Mouse (Mus musculus) ovary, postnatal 36 days (tissue): ENCODE measurements at regions not wholly inside any gene's neighbourhood (a gene's known extent, or its start where the extent isn't known, plus 50 kb on each side); places are given as distances from the start of the nearest gene placed in this dataset.

ENCODE experiments used
- DNase-seq: peaks from one replicate; pipeline ENCODE4 v3.0.0; 2022; ENCODE audit warnings: low spot score, mixed read lengths

GRCm38 (mm10) chr14:55301996-55302395, 80.2 kb downstream of the Dhrs2 start:
- no peak for DNase-seq

GRCm38 (mm10) chr14:55313615-55314014, 91.8 kb downstream of the Dhrs2 start:
- DNase-seq, result no peak

- no peak for DNase-seq
Observed at GRCm38 (mm10) chr14:55323897-55324296, 102.1 kb downstream of the Dhrs2 start.

GRCm38 (mm10) chr14:55324335-55324734, 102.5 kb downstream of the Dhrs2 start:
- DNase-seq, result no peak

- no peak for DNase-seq
Observed at GRCm38 (mm10) chr14:55333812-55334211, 112.0 kb downstream of the Dhrs2 start.

GRCm38 (mm10) chr14:55334305-55334704, 112.5 kb downstream of the Dhrs2 start:
- no peak for DNase-seq

GRCm38 (mm10) chr14:55335586-55335985, 113.8 kb downstream of the Dhrs2 start:
- DNase-seq, result no peak

- DNase-seq, result no peak
Observed at GRCm38 (mm10) chr14:55336451-55337195, 114.8 kb downstream of the Dhrs2 start.

GRCm38 (mm10) chr14:55338010-55338409, 116.2 kb downstream of the Dhrs2 start:
- DNase-seq, result no peak

GRCm38 (mm10) chr14:55338500-55338899, 116.7 kb downstream of the Dhrs2 start:
- no peak for DNase-seq

GRCm38 (mm10) chr14:55339036-55339614, 117.3 kb downstream of the Dhrs2 start:
- DNase-seq, result no peak

- DNase-seq, result no peak
Observed at GRCm38 (mm10) chr14:55343341-55343740, 121.5 kb downstream of the Dhrs2 start.

- DNase-seq, result no peak
Observed at GRCm38 (mm10) chr14:55343914-55344313, 122.1 kb downstream of the Dhrs2 start.

- DNase-seq, result no peak
Observed at GRCm38 (mm10) chr14:55345091-55345490, 123.3 kb downstream of the Dhrs2 start.

GRCm38 (mm10) chr14:55348098-55348497, 126.3 kb downstream of the Dhrs2 start:
- DNase-seq, result no peak

- DNase-seq, result no peak
Observed at GRCm38 (mm10) chr14:55357258-55357657, 121.3 kb upstream of the Dhrs4 start.

GRCm38 (mm10) chr14:55358429-55358828, 120.1 kb upstream of the Dhrs4 start:
- DNase-seq, result no peak

- no peak for DNase-seq
Observed at GRCm38 (mm10) chr14:55362316-55362715, 116.2 kb upstream of the Dhrs4 start.

GRCm38 (mm10) chr14:55362757-55363156, 115.8 kb upstream of the Dhrs4 start:
- DNase-seq, result no peak

GRCm38 (mm10) chr14:55370384-55370783, 108.2 kb upstream of the Dhrs4 start:
- DNase-seq, result no peak

GRCm38 (mm10) chr14:55372960-55373359, 105.6 kb upstream of the Dhrs4 start:
- no peak for DNase-seq

GRCm38 (mm10) chr14:55386773-55387172, 91.8 kb upstream of the Dhrs4 start:
- peak; percentile 23 for DNase-seq

- no peak for DNase-seq
Observed at GRCm38 (mm10) chr14:55387378-55387777, 91.2 kb upstream of the Dhrs4 start.

GRCm38 (mm10) chr14:55392390-55392789, 86.2 kb upstream of the Dhrs4 start:
- no peak for DNase-seq
